Mouse (Mus musculus) frontal cortex, postnatal 25 days (tissue): ENCODE results near the gene Irak3.

Experiments used
- DNase-seq, 2 experiments: peaks; one replicate each; pipeline ENCODE4 v3.0.0; 2022; ENCODE audit warnings: low spot score in 2 of 2

The Irak3 gene

GRCm38 (mm10) chr10:120204591-120205210 lies 2.8 kb upstream of the Irak3 start:
- no peak for DNase-seq

DNA sequence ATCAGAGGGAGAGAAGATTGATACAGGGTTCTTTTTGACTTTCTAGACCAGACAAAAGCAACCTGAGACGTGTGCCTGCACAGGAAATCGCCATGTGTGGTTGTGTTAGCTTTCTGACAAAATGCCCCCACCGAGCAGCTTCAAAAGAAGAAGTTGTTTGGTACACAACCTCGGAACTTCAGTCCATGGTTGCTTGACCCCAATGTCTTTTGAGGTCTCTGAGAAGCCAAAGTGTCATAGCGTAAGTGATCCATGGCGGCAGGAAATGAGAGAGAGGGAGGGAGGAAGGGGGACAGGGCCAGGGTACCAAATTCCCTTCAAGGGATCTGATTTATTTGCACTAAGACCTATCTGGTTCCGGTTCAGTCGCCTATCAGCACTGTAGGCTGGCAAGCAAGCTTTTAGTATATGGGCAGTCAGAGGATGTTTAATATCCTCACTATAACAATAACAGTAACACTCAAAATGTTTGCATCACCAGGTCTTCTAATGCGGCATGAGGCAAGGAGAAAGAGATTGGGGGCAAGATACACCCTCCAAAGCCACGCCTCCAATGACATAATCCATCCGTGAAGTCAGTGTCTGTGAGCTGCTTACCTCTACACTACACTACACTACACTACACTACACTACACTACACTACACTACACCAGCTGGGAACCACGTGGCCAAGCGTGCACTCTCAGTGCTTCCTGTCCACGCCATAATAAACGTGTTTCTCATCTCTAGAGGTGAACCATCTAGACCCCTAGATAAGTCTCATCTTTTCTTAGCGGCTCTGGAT lies 729 bp upstream of the Irak3 start:
- DNase-seq = no peak

- no peak for DNase-seq
Observed at GRCm38 (mm10) chr10:120201131-120201921, 604 bp downstream of the Irak3 start, which contains the start of gene Tmbim4. Gene Tmbim4, plus strand, starts transcription at chr10:120201590.

DNA sequence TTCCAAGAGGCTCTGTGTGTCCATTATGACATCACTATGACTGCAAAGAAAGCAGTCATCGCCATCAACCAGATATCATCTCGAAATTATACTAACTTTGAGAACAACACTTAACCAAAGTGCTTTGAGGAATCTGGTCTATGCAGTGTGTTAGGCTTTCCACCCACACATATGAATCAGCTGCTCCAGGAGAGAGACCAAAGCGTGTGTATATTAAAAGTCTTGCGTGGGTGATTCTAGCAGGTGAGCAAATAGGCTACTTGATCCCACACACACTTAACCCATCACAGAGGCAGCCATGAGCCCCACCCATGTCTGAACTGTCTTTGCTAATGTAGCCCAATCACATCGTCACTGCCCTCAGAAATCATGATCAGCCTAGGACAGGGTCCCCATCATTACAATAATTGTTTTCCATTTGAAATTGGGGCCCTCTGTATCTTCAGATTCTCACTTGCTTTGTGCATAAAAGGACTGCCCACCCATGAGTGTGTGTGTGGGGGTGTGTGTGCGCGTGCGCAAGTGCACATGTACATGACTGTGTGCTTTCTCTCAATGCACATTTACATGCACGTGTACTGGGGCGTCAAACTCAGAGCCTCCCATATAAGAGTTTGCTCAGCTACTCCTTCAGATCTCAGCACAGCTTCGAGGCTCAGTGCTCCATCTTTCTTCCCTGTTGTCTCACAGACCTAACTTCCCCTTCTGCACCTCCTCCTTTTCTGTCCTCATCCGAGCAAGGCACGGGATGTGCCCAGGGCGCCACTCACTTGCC lies 4.7 kb downstream of the Irak3 start:
- no peak for DNase-seq

DNA sequence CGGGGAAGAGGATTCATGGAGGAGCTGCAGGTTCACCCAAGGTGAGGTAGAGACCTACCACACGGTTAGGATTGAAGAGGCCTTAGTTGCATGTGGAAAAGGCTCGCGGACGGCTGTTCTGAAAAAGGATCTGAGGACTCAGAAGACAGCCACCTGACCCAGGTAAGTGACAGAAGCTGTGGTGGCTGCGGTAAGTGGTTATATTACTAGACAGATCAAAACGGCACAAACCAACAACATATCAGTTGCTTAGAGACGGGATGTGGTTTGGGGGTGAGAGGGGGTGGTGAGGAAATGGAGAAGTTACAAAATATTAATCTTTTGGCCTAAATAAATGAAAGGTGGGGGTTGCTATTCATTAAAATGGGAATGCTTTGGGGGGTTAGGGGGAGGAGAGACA lies 8.7 kb downstream of the Irak3 start:
- DNase-seq = no peak

DNA sequence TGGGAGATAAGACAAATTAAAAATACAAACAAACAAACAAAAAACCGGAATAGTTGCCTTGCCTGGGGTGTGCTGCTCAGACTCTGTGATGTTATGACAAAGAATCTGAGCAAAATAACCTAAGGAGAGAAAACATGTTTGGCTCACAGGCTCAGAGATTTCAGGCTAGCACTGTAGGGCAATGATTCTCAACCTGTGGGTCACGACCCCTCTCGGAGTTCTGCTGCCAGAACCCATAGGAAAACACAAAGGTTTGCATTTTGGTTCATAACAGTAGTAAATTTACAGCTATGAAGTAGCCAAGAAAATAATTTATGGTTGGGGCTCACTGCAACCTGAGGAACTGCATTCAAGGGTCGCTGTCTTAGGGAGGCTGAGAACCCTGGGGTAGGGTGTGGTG lies 9.7 kb downstream of the Irak3 start:
- no peak for DNase-seq

DNA sequence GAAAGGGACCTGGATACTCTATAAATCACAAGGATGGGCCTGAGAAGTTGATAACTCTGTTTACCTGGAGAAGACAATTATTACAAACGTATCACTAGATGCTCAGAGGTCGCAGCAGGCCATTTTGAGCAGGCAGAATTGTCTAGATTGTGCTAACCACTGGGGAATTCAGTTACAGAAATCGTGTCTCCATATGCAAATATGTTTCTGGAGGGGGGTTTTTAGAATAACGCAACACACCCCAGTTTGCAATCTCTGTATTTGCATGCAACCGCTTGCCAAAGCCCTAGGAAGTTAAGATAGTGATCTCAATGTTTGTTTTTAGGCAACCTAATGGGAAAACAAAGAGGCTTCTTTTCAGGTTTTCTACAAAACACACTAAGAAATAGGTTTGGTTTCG lies 10.8 kb downstream of the Irak3 start:
- DNase-seq = no peak

DNA sequence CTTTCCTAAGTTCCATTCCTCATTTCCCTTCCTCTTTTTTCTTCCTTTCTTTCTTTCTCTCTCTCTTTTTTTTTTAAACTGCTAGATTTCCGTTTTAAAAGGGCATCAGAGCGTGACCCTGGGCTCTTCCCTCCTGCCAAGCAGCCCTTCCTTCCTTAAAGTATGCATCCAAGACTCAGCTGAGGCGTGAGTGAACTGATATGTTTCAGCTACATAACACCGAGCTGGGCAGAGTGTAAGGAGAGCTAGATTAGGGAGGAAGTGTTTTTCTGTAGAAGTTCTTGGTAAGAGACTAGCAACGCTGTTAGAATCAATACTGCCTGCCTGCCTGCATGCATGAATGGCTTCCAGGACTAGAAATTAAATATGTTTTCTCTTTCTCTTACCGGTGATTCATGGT lies 12.1 kb downstream of the Irak3 start:
- no peak for DNase-seq

GRCm38 (mm10) chr10:120189276-120189675 lies 12.7 kb downstream of the Irak3 start:
- DNase-seq = no peak

GRCm38 (mm10) chr10:120188513-120188912 lies 13.4 kb downstream of the Irak3 start:
- DNase-seq = no peak

DNA sequence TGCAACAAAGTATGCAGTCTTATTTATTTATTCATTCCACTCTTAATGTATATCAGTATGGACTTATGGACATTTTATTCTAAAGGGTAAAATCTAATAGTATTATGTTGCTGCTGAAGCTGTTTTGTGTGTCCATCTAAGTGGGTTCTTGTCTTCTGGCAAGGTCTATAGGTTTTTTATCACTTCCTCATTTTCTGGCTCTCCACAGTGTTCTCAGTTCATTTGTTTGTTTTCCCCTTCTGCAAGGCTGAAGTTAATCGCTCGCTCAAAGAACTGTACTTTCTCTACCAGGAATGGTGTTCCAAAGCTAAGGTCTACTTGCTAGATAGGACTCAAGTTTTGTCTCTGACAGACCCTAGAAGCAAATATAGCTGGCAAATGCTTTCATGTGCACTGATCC lies 18.6 kb downstream of the Irak3 start:
- DNase-seq = no peak

DNA sequence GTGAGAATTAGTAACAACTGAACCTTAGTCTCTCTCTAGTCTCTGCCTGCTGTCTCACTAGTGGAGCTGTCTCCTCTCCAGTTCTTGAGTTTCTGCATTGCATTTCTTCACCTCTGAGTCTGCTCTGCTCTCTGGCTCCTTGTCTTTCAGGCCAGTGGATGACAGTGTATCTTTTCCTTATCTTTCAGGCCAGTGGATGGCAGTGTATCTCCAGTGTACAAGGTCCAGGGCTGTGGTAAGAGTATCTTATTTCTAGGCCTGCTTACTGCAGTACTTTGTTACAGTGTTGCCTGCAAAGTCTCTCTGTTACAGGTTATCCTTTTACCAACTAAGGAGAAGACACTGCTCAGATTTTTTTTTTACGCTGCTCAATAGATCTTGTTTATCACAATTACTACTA lies 19.0 kb downstream of the Irak3 start:
- DNase-seq = no peak

DNA sequence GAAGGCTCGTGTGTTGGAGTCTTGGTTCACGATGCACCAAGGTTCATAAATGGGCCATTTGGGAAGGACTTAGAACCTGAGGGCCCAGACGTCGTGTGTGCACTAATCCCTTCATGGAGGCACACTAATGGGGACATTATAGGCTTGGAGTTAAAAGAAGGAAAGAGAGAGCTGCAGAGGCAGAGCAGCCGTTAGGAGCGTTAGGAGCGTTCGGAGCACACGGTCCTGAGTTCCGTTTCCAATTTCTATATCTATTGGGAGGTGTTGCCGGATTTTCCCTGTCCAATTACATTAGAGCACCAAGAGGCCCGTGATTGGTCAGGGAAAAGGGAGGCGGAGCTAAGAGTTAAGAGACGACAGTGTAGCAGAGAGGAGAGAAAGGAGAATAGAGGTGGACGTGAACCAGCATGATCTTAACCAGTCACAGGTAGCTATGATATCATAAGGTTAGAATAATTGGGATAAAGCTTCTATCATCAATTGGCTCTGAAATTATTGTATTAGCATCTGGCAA lies 27.7 kb downstream of the Irak3 start:
- DNase-seq = no peak

DNA sequence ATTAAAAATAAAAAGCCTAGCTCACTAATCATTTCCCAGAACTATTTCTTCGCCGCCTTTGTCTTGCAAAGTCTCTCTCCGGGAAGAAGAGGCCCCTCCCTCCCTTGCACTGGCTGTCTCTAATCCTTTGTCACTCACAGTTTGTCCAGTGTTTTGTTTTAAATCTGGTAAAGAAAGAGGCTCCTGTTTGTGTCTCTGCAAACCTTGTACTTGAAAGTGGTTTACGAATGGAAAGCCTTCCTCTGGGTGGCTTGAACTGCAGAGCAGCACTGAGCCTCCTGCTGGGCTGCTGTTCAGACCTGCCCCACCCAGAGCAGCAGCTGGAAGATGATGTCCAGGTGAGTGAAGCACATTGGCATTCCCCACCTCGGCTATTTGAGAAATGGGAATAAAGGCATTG lies 30.6 kb downstream of the Irak3 start:
- DNase-seq = no peak

GRCm38 (mm10) chr10:120170277-120170676 lies 31.7 kb downstream of the Irak3 start:
- DNase-seq = no peak

GRCm38 (mm10) chr10:120169841-120170240 lies 32.1 kb downstream of the Irak3 start:
- no peak for DNase-seq

DNA sequence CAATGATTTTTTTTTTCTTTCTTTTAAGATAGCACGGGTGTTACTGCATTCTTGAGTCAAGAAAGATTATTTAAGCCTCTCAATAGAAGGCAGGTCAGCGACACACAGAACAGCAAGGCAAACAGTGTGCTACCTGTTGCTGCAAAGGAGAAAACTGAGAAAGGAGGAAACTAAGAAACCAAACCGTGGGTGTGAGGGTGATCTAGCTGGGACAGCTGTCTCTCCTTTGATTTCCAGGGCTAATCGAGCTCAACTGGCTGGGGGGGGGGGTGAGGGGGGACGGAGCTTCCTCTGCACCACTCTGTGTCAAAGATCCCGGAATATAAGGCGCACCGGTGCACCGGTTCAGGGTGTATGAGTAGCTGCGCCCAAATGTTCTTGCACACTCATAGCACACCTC lies 32.9 kb downstream of the Irak3 start:
- DNase-seq = no peak

- DNase-seq = no peak
Observed at GRCm38 (mm10) chr10:120168070-120168469, 33.9 kb downstream of the Irak3 start.

GRCm38 (mm10) chr10:120165793-120166503 lies 36.0 kb downstream of the Irak3 start:
- no peak for DNase-seq

DNA sequence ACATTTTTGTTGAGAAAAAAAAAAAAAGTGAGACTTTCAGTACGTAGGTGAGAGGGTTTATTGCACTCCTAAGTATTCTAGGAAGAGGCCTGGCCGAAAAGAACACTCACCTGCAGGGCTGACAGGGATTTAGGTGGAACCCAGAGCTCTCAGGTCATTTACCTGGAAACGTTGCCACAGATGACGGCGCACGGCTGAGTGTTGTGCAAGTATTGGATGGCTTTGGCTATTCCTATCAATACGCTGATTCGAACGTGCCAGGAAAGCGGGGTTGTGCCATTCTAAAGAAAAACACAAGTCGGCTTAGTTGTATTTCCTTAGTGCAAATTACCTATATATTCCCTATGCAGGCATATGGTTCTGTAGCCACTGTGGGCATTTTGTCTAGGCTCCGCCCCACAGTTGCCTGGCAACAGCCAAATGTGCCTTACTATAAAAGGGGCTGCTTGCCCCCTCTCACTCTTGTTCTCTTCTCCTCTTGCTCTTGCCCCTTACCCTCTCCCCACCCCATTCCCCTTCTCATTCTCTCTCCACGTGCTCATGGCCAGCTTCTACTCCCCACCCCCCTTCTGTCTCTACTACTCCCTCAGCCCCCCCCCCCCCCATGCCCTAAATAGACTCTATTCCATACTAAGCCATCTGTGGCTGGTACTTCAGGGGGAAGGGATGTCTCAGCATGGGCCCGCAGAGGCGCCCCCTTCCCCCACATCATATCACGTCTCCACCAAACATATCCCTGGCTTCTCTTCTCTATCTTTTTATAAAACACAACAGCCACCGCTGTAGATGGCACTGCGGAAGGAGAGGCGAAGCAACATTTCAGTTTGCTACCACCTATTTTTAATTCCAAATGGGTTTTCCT lies 36.8 kb downstream of the Irak3 start:
- no peak for DNase-seq
